Mouse (Mus musculus): ENCODE measurements around the gene Neurod6. TPM values are rescaled to one million over a fixed set of nuclear protein-coding genes. Genes with fewer than 3 reads are reported as not detected.

Gene Neurod6
- total and polyA plus RNA-seq, 3 experiments: not detected

DNA sequence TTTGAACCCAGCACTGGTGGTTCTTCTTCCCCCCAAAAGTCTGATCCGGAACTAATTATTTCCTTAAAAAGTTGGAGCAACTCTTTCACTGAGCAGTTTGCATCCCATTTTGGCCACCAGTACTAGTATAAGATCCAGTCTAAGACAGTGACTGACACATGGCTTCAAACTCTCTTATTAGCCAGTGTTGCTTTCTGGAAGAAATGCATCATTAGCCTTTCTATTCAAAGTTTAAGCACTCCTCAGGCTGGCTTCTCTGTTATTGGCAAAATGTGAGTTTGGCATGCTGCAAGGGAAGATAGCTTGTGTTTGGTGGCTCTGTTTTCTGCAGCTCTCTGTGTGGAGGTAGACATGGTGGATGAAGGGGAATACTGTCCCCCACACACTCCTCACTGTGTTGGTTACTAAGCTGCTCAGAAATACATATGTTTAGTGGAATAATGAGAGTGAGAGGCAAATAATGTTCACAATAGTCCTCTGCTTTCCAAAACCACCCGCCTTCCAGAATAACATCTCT is 9.0 kb upstream of the Neurod6 start:
- H3K27ac ChIP-seq (ENCODE audit: control insufficient read depth, low read depth, low read length): no peak overlapping the region
- no peaks in the 10 kb centered on the region for H3K27me3 ChIP-seq (ENCODE audit: control insufficient read depth in 1 of 2, insufficient read depth in 2 of 2, low read length in 2 of 2)
- TF ChIP-seq BHLHE40 (IDR thresholded peaks at IDR 0.05; ENCODE audit: borderline replicate concordance, low read depth, low read length): no peak
- TF ChIP-seq EP300 (IDR thresholded peaks at IDR 0.05; ENCODE audit: low read depth in 1 of 2, low read length in 2 of 2): no peak
- no peak for TF ChIP-seq POLR2AphosphoS5 (IDR thresholded peaks at IDR 0.05; ENCODE audit: borderline replicate concordance, low read depth, low read length)
- H3K4me1 ChIP-seq (ENCODE audit: control insufficient read depth in 1 of 2, insufficient read depth in 2 of 2, low read length in 2 of 2): no peaks in the 10 kb centered on the region
- no peaks in the 10 kb centered on the region for H3K9me3 ChIP-seq (replicated peaks; ENCODE audit: insufficient read depth, low read length)
- no peaks in the 10 kb centered on the region for H3K79me2 ChIP-seq (ENCODE audit: control insufficient read depth, insufficient read depth, low read length, poor library complexity)
- H3K36me3 ChIP-seq (ENCODE audit: control insufficient read depth in 1 of 2, insufficient read depth in 2 of 2, low read length in 2 of 2): no peaks in the 10 kb centered on the region
- DNase-seq (ENCODE audit: low read depth, low spot score): no peak
- no peak overlapping the region for H3K9ac ChIP-seq (ENCODE audit: control insufficient read depth, low read depth, low read length, poor library complexity, severe bottlenecking)
- no peak overlapping the region for H3K4me3 ChIP-seq (ENCODE audit: control insufficient read depth in 1 of 2, insufficient read depth in 1 of 2, low read depth in 2 of 2, low read length in 2 of 2)

DNA sequence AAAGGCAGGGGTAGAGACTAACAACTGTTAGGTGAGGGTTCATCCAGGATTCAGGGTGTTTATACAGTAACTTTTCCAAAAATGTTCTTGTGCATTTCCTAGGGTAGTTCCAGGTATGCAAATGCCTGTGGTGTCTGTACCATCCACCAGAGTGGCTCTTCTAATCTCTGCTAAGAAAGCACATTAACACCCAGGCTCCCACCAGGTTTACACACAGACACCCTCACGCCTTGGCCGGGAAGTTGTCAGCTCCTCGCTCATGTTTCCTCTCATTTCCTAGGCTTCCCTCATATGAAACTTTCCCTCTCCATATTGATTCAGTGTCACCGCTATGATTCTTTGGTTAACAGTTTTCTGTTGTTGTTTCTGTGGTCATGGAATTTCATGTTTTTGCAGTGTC is 2.4 kb upstream of the Neurod6 start:
- no peaks in the 10 kb centered on the region for H3K27me3 ChIP-seq (ENCODE audit: control insufficient read depth in 1 of 2, insufficient read depth in 2 of 2, low read length in 2 of 2)
- no peaks in the 10 kb centered on the region for H3K36me3 ChIP-seq (ENCODE audit: control insufficient read depth in 1 of 2, insufficient read depth in 2 of 2, low read length in 2 of 2)
- no peaks in the 10 kb centered on the region for H3K4me1 ChIP-seq (ENCODE audit: control insufficient read depth in 1 of 2, insufficient read depth in 2 of 2, low read length in 2 of 2)
- no peak for TF ChIP-seq ETS1 (IDR thresholded peaks at IDR 0.05; ENCODE audit: low read depth, low read length)
- no peak for TF ChIP-seq SIN3A (IDR thresholded peaks at IDR 0.05; ENCODE audit: low read length)
- TF ChIP-seq GATA1 (IDR thresholded peaks at IDR 0.05; ENCODE audit: low read depth, low read length): no peak
- TF ChIP-seq GABPA (IDR thresholded peaks at IDR 0.05; ENCODE audit: low read depth, low read length): no peak
- TF ChIP-seq CHD2 (IDR thresholded peaks at IDR 0.05; ENCODE audit: low read length): no peak
- TF ChIP-seq TAL1 (IDR thresholded peaks at IDR 0.05; ENCODE audit: low read length): no peak
- TF ChIP-seq ZKSCAN1 (IDR thresholded peaks at IDR 0.05; ENCODE audit: low read depth, low read length): no peak
- TF ChIP-seq TCF12 (IDR thresholded peaks at IDR 0.05; ENCODE audit: low read depth, low read length): no peak
- H3K9ac ChIP-seq (ENCODE audit: control insufficient read depth, low read depth, low read length, poor library complexity, severe bottlenecking): no peak overlapping the region
- DNase-seq (ENCODE audit: low read depth, low spot score): no peak
- no peak overlapping the region for H3K27ac ChIP-seq (ENCODE audit: control insufficient read depth, low read depth, low read length)
- H3K9me3 ChIP-seq (replicated peaks; ENCODE audit: insufficient read depth, low read length): no peaks in the 10 kb centered on the region
- no peaks in the 10 kb centered on the region for H3K79me2 ChIP-seq (ENCODE audit: control insufficient read depth, insufficient read depth, low read length, poor library complexity)
- no peak overlapping the region for H3K4me3 ChIP-seq (ENCODE audit: control insufficient read depth in 1 of 2, insufficient read depth in 1 of 2, low read depth in 2 of 2, low read length in 2 of 2)

DNA sequence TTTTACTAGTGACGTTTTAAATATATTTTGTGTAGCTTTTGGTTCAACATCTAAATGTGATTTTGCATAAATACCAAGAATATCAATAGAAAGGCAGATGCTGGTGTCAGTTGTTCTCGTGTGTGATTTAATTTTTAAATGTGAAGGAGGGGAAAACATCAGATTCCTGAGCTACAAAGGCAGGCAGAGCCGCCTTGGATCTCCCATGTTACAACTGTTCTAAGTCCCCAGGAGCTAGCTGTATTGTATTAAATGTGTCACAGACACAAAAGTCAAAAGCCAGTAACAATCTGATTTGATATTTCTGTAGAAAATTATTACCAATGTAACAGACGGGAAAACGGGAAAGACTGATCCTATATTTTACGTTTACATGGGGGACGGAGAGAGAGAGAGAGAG is 1.8 kb upstream of the Neurod6 start:
- no peak for DNase-seq (ENCODE audit: low read depth, low spot score)
- Histone ChIP-seq H3K4me3 (ENCODE audit: control insufficient read depth in 1 of 2, insufficient read depth in 1 of 2, low read depth in 2 of 2, low read length in 2 of 2) (no peak overlapping the region), H3K79me2 (ENCODE audit: control insufficient read depth, insufficient read depth, low read length, poor library complexity) (no peaks in the 10 kb centered on the region), H3K36me3 (ENCODE audit: control insufficient read depth in 1 of 2, insufficient read depth in 2 of 2, low read length in 2 of 2) (no peaks in the 10 kb centered on the region), H3K27me3 (ENCODE audit: control insufficient read depth in 1 of 2, insufficient read depth in 2 of 2, low read length in 2 of 2) (no peaks in the 10 kb centered on the region), H3K9me3 (replicated peaks; ENCODE audit: insufficient read depth, low read length) (no peaks in the 10 kb centered on the region), H3K4me1 (ENCODE audit: control insufficient read depth in 1 of 2, insufficient read depth in 2 of 2, low read length in 2 of 2) (no peaks in the 10 kb centered on the region), H3K27ac (ENCODE audit: control insufficient read depth, low read depth, low read length) (no peak overlapping the region), H3K9ac (ENCODE audit: control insufficient read depth, low read depth, low read length, poor library complexity, severe bottlenecking) (no peak overlapping the region)
- no peak for TF ChIP-seq E2F4 (IDR thresholded peaks at IDR 0.05; ENCODE audit: borderline replicate concordance, low read depth, low read length)
- no peak for TF ChIP-seq NELFE (IDR thresholded peaks at IDR 0.05; ENCODE audit: low read depth, low read length)
- no peak for TF ChIP-seq MAX (IDR thresholded peaks at IDR 0.05; ENCODE audit: low read length)
- no peak for TF ChIP-seq CTCF (IDR thresholded peaks at IDR 0.05 in 2 of 3, conservative IDR thresholded peaks at IDR 0.05 in 1 of 3; ENCODE audit: control insufficient read depth in 1 of 3, insufficient read depth in 1 of 3, low read depth in 2 of 3, low read length in 3 of 3, poor library complexity in 1 of 3, severe bottlenecking in 1 of 3)
- no peak for TF ChIP-seq CHD1 (IDR thresholded peaks at IDR 0.05; ENCODE audit: low read depth, low read length)
- no peak for TF ChIP-seq SMC3 (IDR thresholded peaks at IDR 0.05; ENCODE audit: low read depth, low read length)
- TF ChIP-seq USF2 (IDR thresholded peaks at IDR 0.05; ENCODE audit: borderline replicate concordance in 1 of 2, insufficient read depth in 1 of 2, low read depth in 1 of 2, low read length in 2 of 2): no peak
- TF ChIP-seq POLR2AphosphoS2 (IDR thresholded peaks at IDR 0.05; ENCODE audit: low read length): no peak

Data from MEL (cell line).